Mouse (Mus musculus) spleen, adult 2 months (tissue): ENCODE results near the gene Camta1.

ENCODE experiments used
- CTCF ChIP-seq: fragments of 200-500 bp; IDR thresholded peaks from 2 replicates; pipeline ENCODE4 v1.5.1; 2011; ENCODE audit warnings: mild to moderate bottlenecking, inconsistent platforms; ENCODE audit not compliant: insufficient read depth, insufficient read length, insufficient replicate concordance; ENCODE audit errors: extremely low read depth
- POLR2A ChIP-seq: fragments of 200-500 bp; IDR thresholded peaks from 2 replicates; pipeline ENCODE4 v1.6.1; 2011; ENCODE audit warnings: low read depth, low read length, inconsistent platforms

DNA sequence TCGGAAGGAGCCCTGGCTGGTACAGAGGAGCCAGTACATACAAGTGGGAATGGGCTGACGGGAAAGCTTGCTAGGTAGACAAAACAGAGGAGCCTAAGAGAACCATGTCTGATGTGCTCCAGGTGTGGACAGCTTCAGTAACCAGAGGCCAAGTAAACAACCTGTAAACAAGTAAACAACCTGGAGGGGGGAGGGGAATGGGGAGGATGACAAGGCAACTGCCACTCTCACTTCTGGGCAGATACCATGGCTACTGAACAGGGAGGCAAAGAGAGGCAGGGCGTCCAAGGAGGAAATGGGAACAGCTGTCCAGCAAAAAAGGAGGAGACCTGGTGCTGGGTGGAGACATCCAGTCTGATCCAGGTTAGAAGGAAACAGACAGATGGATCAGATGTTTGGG, 88.0 kb downstream of the Camta1 start:
- no peak for TF ChIP-seq CTCF
- no peak for TF ChIP-seq POLR2A
